Mouse (Mus musculus) brain, embryonic 14.5 days (tissue): ENCODE data around the gene Pced1b. TPM values are rescaled to one million over a fixed set of nuclear protein-coding genes. Genes with fewer than 3 reads are reported as not detected.

Source experiments
- DNase-seq: peaks from one replicate; pipeline ENCODE4 v3.0.0-alpha.2; 2011; ENCODE audit warnings: low read depth
- CTCF ChIP-seq: fragments of 200-500 bp; IDR thresholded peaks from 2 replicates; pipeline ENCODE4 v1.5.1; 2012; ENCODE audit warnings: inconsistent platforms, mild to moderate bottlenecking, moderate library complexity, borderline replicate concordance; ENCODE audit not compliant: insufficient read depth, insufficient read length; ENCODE audit errors: extremely low read depth
- POLR2A ChIP-seq: fragments of 200-500 bp; IDR thresholded peaks from 2 replicates; pipeline ENCODE4 v1.6.1; 2012; ENCODE audit warnings: mild to moderate bottlenecking, inconsistent platforms, borderline replicate concordance; ENCODE audit not compliant: poor library complexity, insufficient read depth, insufficient read length, severe bottlenecking; ENCODE audit errors: extremely low read depth
- polyA plus RNA-seq: library from polyadenylated mRNA; depleted of rRNA; stranded (reverse); fragments of >200 nt; gene quantifications from 2 replicates; pipeline ENCODE4 v1.2.3, GENCODE M21; 2012

The Pced1b gene
- polyA plus RNA-seq, 1 experiment, result 10.9 TPM

DNA sequence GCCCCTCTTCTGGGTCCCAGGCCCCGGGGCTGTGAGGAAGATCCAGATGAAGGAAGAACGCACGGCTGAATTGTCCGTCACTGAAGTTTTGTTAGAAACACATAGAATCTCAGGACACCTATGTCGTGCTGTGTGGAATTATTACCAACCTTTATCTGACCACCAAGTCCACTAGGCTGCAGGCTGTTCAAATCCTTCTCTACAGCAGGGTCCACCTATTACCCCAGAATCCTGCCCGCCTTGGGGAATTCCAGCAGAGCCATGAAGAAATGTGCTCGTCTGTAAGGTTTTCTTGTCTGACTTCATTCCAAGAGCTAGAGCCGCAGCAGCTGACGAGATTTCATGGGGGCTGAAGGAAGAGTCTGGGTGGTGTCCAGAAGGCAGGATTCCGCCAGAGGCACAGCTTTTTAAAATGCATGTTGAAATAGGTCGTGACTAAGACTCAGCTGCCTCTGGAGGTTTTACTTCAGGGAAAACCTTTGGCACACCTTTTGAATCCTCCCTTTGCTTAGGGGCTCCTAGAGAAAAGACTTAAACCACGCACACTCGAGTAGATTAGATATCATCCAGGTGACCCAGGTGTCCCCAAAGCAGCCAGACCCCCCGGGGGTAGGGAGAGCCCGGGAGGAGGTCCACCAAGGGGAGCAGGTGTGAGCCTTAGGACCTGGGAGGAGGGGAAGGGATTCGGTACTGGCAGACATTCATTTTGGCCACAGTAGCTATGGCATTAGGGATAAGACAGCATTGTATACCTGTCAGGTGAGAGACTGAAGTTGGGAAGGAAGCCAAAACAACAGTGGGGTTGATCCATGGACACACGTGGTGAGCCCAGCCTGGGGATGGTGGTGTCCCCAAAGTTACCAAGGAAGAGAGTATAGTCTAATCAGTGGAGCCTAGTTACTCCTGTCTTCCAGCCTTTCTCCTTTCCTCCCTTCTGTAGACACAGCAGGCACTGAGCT lies 160.9 kb downstream of the Pced1b start:
- DNase-seq, result peak; percentile 11
- no peak for TF ChIP-seq POLR2A
- no peak for TF ChIP-seq CTCF

DNA sequence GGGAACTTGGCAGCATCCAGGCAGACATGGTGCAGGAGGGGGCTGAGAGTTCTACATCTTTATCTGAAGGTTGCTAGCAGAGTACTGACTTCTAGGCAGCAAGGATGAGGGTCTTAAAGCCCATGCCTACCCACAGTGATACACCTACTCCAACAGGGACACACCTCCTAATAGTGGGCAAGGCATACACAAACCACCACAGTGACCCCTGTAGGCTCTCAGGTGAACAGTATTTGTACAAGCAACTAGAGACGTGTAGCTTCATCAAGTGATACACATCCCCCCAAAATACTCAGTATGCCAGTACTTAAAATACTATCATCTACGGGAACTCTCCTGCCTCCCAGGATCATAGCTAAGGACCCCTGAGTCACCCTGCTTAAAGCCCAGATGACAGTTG lies 164.2 kb downstream of the Pced1b start:
- TF ChIP-seq CTCF, result no peak
- TF ChIP-seq POLR2A, result no peak
- DNase-seq, result no peak

DNA sequence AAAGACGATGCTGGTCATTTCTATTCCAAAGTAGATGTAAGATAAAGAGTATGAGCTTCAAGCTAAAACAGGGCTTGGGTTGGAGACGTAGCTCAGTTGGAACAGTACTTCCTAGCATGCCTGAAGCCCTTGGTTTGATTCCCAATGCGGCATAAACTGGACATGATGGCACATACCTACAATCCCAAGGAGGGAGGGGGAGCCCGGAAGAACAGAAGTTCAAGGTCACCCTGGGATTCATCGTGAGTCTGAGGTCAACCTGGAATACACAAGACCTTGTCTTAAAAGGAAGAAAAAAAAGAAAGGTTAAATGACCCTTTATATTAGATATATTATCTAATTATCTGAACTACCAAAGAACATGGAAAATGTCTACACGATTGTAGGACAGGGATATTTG lies 164.8 kb downstream of the Pced1b start:
- TF ChIP-seq CTCF, result no peak
- DNase-seq, result no peak

DNA sequence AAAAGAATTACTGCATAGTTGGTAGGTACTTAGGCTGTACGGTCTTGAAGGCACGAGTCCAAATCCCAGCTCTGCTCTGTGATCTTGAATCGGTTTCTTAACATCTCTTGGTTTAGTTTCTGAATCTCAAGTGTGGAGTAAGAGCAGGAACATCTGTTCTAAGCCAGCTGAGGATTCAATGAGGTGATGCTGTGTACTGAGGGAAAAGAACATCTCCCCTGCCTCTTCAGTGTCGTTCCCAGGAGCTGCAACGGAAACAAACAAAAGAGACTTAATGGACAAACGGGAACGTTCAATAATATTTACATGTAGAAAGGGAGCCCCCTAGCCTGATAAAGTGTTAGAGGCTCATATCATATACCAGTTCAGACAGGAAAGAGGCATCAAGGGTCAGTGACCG lies 165.4 kb downstream of the Pced1b start:
- no peak for DNase-seq
- TF ChIP-seq POLR2A (no peak), CTCF (no peak)

DNA sequence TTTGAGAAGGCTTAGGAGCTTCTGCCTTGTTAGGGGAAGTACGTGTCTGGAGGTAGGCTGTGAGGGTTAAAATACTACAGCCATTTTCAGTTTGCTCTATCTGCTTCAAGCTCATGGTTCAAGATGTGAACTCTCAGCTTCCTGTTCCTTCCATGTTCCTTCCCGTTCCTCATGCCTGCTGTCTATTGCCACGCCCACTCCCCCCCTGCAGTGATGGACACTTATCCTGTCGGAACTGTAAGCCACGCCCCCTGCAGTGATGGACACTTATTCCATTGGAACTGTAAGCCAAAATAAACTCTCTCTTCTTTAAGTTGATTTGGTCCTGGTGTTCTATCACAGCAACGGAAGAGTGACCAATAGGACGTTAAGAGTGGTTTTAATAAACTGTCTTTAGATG lies 166.0 kb downstream of the Pced1b start:
- no peak for TF ChIP-seq CTCF
- DNase-seq, result no peak

DNA sequence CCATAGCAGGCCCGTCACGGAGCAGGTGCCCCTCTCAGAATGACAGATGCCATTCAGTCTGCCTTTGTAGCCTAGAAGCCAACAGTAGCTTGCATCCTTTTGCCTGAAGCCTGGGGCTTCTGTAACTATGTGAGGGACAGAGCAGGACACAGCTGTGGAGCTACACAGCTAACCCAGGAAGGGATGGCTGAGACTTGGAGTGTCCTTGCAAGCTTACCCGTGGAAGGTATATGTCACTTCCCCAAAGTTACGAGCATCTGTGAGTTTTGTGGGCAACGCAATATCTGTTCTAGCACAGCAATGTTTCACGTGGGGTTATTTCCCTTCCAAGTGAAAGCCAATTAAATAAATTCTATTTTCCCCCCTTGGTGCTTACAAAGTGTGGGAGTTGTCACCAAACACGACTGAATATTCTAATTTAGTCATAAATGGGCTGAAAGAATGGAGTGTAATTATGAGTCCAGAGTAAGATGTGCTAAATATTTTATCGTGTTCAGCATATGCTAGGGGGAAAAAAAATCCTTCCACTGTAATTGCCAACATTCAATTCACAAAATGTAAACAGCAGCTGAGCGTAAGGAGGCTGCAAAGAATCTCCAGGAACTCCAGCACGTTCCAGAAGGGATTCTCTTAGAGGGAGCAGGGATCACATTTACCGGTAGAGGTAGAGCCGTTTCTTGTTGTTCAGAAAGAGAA lies 168.0 kb downstream of the Pced1b start:
- TF ChIP-seq POLR2A (no peak), CTCF (no peak)
- DNase-seq, result peak; percentile 59

DNA sequence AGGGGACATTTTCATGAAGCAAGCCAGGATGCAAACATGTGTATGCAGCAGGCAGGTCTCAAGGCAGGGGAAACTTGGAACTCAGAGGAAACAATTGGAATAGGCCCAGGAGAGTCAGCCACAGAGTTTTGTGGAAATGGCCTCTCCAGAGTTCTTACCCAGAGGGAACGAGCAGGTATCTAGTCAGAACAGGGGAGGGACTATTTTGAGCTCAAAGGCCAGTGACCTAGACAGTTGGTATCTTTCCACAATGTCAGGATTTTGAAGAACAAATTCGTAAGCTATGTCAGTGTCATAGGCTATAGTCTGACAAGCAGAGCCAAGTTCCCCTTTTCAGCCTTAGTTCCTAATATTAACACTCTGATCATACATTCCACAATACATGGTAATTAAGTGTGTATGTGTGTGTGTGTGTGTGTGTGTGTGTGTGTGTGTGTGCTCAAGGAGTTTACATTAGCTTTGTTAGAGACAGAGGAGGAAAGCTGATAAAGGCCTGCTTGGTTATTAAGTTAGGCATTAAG lies 168.6 kb downstream of the Pced1b start:
- DNase-seq, result no peak
- TF ChIP-seq POLR2A (no peak), CTCF (no peak)

DNA sequence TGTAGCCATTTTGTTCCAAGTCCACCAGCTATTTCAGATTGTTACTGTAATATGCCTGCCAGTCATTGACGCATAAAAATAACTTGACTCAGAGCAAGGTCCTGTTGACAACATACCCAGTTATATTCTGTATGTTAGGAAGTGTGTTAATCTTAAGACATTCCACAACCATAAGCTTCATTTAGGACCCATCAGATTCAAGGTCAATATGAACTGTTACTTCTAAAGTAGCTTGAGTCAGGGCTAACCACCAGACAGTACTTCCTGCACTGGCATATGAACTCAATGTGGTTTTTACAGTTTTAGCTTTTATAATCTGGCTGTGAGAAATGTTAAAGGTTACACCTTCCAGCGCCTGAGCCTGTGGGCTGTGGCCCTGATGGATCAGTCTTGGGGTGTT lies 173.4 kb downstream of the Pced1b start:
- TF ChIP-seq CTCF (no peak), POLR2A (no peak)
- DNase-seq, result no peak

DNA sequence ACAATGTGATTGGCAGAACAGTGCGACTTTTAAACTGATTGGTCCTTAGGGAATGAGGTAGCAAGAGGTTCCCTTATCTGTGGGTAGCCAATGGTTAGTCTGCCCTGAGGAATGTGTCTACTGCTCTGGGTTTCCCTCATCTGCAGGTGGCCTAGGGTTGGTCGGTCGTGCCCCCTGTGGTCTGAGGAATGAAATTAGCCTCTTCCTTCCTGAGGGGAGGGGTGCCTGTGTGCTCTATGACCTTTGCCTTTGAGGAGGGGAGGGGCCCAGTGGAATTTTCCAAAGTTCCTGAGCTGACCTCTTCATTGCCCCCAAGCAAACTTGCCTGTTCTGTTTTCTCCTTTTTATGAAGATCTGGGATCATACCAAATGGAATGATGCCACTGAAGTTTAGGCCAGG lies 174.6 kb downstream of the Pced1b start:
- no peak for DNase-seq
- TF ChIP-seq POLR2A (no peak), CTCF (no peak)

DNA sequence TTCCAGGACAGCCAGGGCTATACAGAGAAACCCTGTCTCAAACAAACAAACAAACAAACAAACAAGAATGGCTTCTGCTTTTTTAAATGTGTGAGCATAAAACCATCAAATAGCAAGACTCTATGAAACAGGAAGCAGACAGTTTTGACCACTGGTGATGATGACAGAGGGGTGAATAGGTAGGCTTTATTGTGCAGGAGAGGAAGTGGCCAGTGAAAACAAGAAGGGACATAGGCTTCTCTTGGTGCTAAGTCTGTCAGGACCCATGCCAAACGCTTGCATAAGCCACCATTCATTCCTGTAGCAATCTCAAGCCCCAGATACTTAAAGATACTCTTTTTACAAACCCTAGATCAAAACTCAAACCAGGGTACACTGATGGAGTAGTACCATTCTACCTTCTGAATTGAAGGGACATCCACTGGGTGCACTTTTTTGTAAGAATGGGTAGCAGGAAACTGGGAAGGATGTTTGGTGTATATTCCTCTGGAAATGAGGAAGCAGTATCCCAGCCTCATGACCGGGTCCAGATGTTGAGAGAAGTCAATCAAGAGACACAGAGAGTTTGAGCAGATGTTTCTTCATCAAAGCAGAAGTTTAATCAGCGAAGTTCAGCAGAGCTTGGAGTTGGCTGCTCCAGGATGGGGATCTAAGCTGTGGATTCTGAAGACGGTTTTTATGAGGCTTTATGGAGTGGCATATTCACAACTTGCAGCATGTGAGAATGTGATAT lies 175.5 kb downstream of the Pced1b start:
- no peak for DNase-seq
- no peak for TF ChIP-seq POLR2A

DNA sequence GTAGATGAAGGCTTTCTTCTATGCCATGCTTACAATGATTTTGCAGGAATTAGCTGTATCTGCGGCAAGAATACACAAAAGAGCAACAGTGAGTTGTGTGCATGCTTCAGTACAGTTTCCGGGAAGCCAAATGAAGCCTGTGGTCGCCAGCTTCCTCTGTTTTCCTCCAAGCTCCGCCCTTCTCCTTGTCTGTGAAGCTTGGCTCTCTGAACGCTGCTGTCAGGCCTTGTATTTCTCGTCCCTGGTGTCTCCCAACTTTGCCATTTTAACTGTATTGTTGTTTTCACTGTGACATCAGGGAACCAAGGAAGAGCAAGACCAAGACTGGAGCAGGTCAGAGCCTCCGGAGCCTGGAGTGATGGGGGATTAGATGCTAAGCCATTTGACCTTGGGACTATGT lies 177.5 kb downstream of the Pced1b start:
- TF ChIP-seq POLR2A (no peak), CTCF (no peak)
- DNase-seq, result no peak
